Mouse (Mus musculus) stomach, postnatal 0 days (tissue): ENCODE data around the gene Dus3l. TPM values are rescaled to one million over a fixed set of nuclear protein-coding genes. Genes with fewer than 3 reads are reported as not detected.

Experiments
- ATAC-seq: fragments of 200-750 bp; cut with Nextera tagmentation; 2 replicates; pipeline ENCODE4 v1.8.0; 2017; ENCODE audit not compliant: low FRiP score, low TSS enrichment
- DNase-seq: peaks from one replicate; pipeline ENCODE4 v3.0.0-alpha.2; 2016; ENCODE audit warnings: low spot score
- H3K27ac ChIP-seq: fragments of 300-500 bp; sonication (generic); replicated peaks from 2 replicates; pipeline ENCODE4 v1.5.1; 2014; ENCODE audit warnings: mild to moderate bottlenecking, control low read depth
- H3K27me3 ChIP-seq: fragments of 300-500 bp; sonication (generic); 2 replicates; pipeline ENCODE4 v1.6.1; 2014; ENCODE audit warnings: low read length; ENCODE audit not compliant: control insufficient read depth, insufficient read depth
- H3K36me3 ChIP-seq: fragments of 300-500 bp; sonication (generic); 2 replicates; pipeline ENCODE4 v1.6.1; 2014; ENCODE audit warnings: low read length, mixed read lengths; ENCODE audit not compliant: control insufficient read depth, insufficient read depth
- H3K4me1 ChIP-seq: fragments of 300-500 bp; sonication (generic); replicated peaks from 2 replicates; pipeline ENCODE4 v1.6.1; 2014; ENCODE audit warnings: antibody characterized with exemption; ENCODE audit not compliant: control insufficient read depth, insufficient read depth
- H3K4me2 ChIP-seq: fragments of 300-500 bp; sonication (generic); replicated peaks from 2 replicates; pipeline ENCODE4 v1.6.1; 2014; ENCODE audit warnings: low read depth, mild to moderate bottlenecking, control low read depth, moderate library complexity
- H3K4me3 ChIP-seq: fragments of 300-500 bp; sonication (generic); 2 replicates; pipeline ENCODE4 v1.5.1; 2014; ENCODE audit warnings: low read depth, low read length, control low read depth
- H3K9ac ChIP-seq: fragments of 300-500 bp; sonication (generic); 2 replicates; pipeline ENCODE4 v1.6.1; 2014; ENCODE audit warnings: mild to moderate bottlenecking, low read length, control low read depth, mixed read lengths
- H3K9me3 ChIP-seq: fragments of 300-500 bp; sonication (generic); 2 replicates; pipeline ENCODE4 v1.6.1; 2016; ENCODE audit warnings: low read length; ENCODE audit not compliant: control insufficient read depth
- CTCF ChIP-seq: IDR thresholded peaks from 2 replicates; pipeline ENCODE4 v1.5.1; 2016; ENCODE audit warnings: antibody characterized with exemption, low read depth, mild to moderate bottlenecking, moderate library complexity
- EP300 ChIP-seq: optimal IDR thresholded peaks from 2 replicates; pipeline ENCODE3; 2016; ENCODE audit warnings: antibody characterized with exemption
- WGBS: fragments of 180-500 bp; shearing (Covaris S2); extraction: QIAGEN DNeasy Blood & Tissue Kit; methylation state at CpG from one replicate; pipeline ENCODE4 v1.1.7; 2014; 5-methylcytosine and 5-hydroxymethylcytosine counted together
- polyA plus RNA-seq: library from polyadenylated mRNA; unstranded; fragments of >200 nt; fragmentation: Nextera tagmentation; extraction: Ambion mirVana; gene quantifications from 2 replicates; pipeline ENCODE4 v1.2.1, GENCODE M21; 2015

Dus3l gene
- polyA plus RNA-seq, 1 experiment from 2014 or later = 22.9 TPM

- 8% methylated on average over 12 of the region's 12 CpGs for WGBS
- H3K4me2 ChIP-seq = peak overlapping the region; percentile 100; the same call in 1 of the 2 replicates
- DNase-seq (peak; percentile 82), ATAC-seq (peak; percentile 24; the same call in 1 of the 2 replicates)
- no peaks in the 10 kb centered on the region for H3K36me3 ChIP-seq
- no peak overlapping the region for H3K9ac ChIP-seq
- H3K27me3 ChIP-seq = no peaks in the 10 kb centered on the region
- H3K4me3 ChIP-seq = peak overlapping the region; percentile 66; the same call in 1 of the 2 replicates
- H3K4me1 ChIP-seq = peaks cover 6% of the 10 kb centered on the region
- TF ChIP-seq EP300 (no peak), CTCF (peak; percentile 79)
- no peaks in the 10 kb centered on the region for H3K9me3 ChIP-seq
- H3K27ac ChIP-seq = no peak overlapping the region
Observed at GRCm38 (mm10) chr17:56758132-56758531, 6.4 kb upstream of the Dus3l start.

- Histone ChIP-seq H3K27ac (no peak overlapping the region), H3K27me3 (no peaks in the 10 kb centered on the region), H3K9me3 (no peaks in the 10 kb centered on the region), H3K36me3 (no peaks in the 10 kb centered on the region), H3K4me1 (peaks cover 6% of the 10 kb centered on the region), H3K4me3 (no peak overlapping the region), H3K4me2 (no peak overlapping the region), H3K9ac (no peak overlapping the region)
- TF ChIP-seq EP300 = no peak
- TF ChIP-seq CTCF = no peak
- DNase-seq (no peak), ATAC-seq (no peak)
- 60% methylated on average over 7 of the region's 7 CpGs for WGBS
Observed at GRCm38 (mm10) chr17:56759261-56759660, 5.3 kb upstream of the Dus3l start.

GRCm38 (mm10) chr17:56761077-56761476 is 3.5 kb upstream of the Dus3l start:
- peaks cover 6% of the 10 kb centered on the region for H3K4me1 ChIP-seq

GRCm38 (mm10) chr17:56761991-56762410 is 2.6 kb upstream of the Dus3l start:
- H3K9me3 ChIP-seq = no peaks in the 10 kb centered on the region
- DNase-seq (peak; percentile 92), ATAC-seq (peak; percentile 6; the same call in 1 of the 2 replicates)
- WGBS = under 1% methylated on average over 27 of the region's 28 CpGs
- H3K27ac ChIP-seq = peak overlapping the region; percentile 78
- peaks cover 6% of the 10 kb centered on the region for H3K4me1 ChIP-seq
- TF ChIP-seq CTCF (no peak), EP300 (no peak)
- no peaks in the 10 kb centered on the region for H3K27me3 ChIP-seq
- H3K36me3 ChIP-seq = 0 out of 2 replicates have a peak, but pooled peaks cover 3% of the 10 kb centered on the region
- peak overlapping the region; percentile 43 for H3K4me3 ChIP-seq
- H3K9ac ChIP-seq = peak overlapping the region; percentile 63
- peak overlapping the region; percentile 76 for H3K4me2 ChIP-seq

More at GRCm38 (mm10) chr17:56761077-56761476, 3.5 kb upstream of the Dus3l start:
- H3K9me3 ChIP-seq = no peaks in the 10 kb centered on the region
- H3K9ac ChIP-seq = no peak overlapping the region
- H3K27me3 ChIP-seq = no peaks in the 10 kb centered on the region
- DNase-seq (no peak), ATAC-seq (no peak)
- no peaks in the 10 kb centered on the region for H3K36me3 ChIP-seq
- H3K4me3 ChIP-seq = no peak overlapping the region
- H3K27ac ChIP-seq = no peak overlapping the region; the same call in 1 of the 2 replicates
- H3K4me2 ChIP-seq = no peak overlapping the region
- 55% methylated on average over 3 of the region's 3 CpGs for WGBS
- TF ChIP-seq CTCF (no peak), EP300 (no peak)

- Histone ChIP-seq H3K9me3 (no peaks in the 10 kb centered on the region), H3K4me3 (no peak overlapping the region), H3K36me3 (peaks cover 10% of the 10 kb centered on the region; the same call in 1 of the 2 replicates), H3K27me3 (no peaks in the 10 kb centered on the region), H3K4me2 (peak overlapping the region; percentile 76; the same call in 1 of the 2 replicates), H3K9ac (no peak overlapping the region), H3K4me1 (peaks cover 6% of the 10 kb centered on the region), H3K27ac (peak overlapping the region; percentile 78)
- ATAC-seq (no peak), DNase-seq (peak; percentile 63)
- 36% methylated on average over 27 of the region's 27 CpGs for WGBS
- TF ChIP-seq CTCF = peak; percentile 100
- no peak for TF ChIP-seq EP300
Observed at GRCm38 (mm10) chr17:56762769-56763731, 1.5 kb upstream of the Dus3l start.

GRCm38 (mm10) chr17:56763741-56764250 is 761 bp upstream of the Dus3l start:
- Histone ChIP-seq H3K9me3 (no peaks in the 10 kb centered on the region), H3K9ac (no peak overlapping the region), H3K27me3 (no peaks in the 10 kb centered on the region), H3K27ac (peak overlapping the region; percentile 97), H3K4me1 (peaks cover 6% of the 10 kb centered on the region), H3K4me3 (peak overlapping the region; percentile 75; the same call in 1 of the 2 replicates), H3K36me3 (peaks cover 12% of the 10 kb centered on the region; the same call in 1 of the 2 replicates), H3K4me2 (peak overlapping the region; percentile 50)
- no peak for TF ChIP-seq EP300
- TF ChIP-seq CTCF = no peak
- DNase-seq = no peak
- 73% methylated on average over 8 of the region's 8 CpGs for WGBS
- ATAC-seq = no peak
